23 mouse cellular contexts compared by ENCODE assay signal in genomic region chr10:83096257-83096656, GRCm38 (mm10).
DNase-seq lines count a peak whose midpoint lies in the region; ATAC-seq and TF ChIP-seq lines count a peak whose summit lies in the region.
"Had no signal": no experiment of that assay in that cellular context is flagged by ENCODE, and none has a peak within 500 bp of the region (broad histone marks: within the 10 kb centered on the region; RNA-seq: fewer than 3 reads in every experiment).

No protein-coding gene starts in this region.

- no peak overlapping the region for H3K9ac ChIP-seq in heart, embryonic 16.5 days (ENCODE audit: low read length)
- H3K9ac ChIP-seq: embryonic facial prominence, embryonic 12.5 days; embryonic facial prominence, embryonic 15.5 days; forebrain, postnatal 0 days; hindbrain, embryonic 12.5 days; hindbrain, embryonic 15.5 days had no signal

- ATAC-seq in heart, embryonic 16.5 days (replicated peaks; ENCODE audit: extremely low read depth, insufficient read depth, low FRiP score): no peak
- ATAC-seq: activated CD4-positive, CD25-positive, alpha-beta regulatory T cell, adult 4 months; forebrain, embryonic 14.5 days; forebrain, postnatal 0 days; intestine, postnatal 0 days had no signal

- no peaks in the 10 kb centered on the region; the same call in 1 of the 2 replicates for H3K27me3 ChIP-seq in heart, embryonic 16.5 days (ENCODE audit: control insufficient read depth, insufficient read depth, low read length)
- H3K27me3 ChIP-seq: embryonic facial prominence, embryonic 12.5 days; embryonic facial prominence, embryonic 15.5 days; hindbrain, embryonic 12.5 days; hindbrain, embryonic 15.5 days had no signal

- intact Hi-C loops in gastrocnemius, adult 2 months (cut with DNase I): no loop called here

- H3K36me3 ChIP-seq in heart, embryonic 16.5 days (ENCODE audit: control insufficient read depth, insufficient read depth): no peaks in the 10 kb centered on the region
- H3K36me3 ChIP-seq: embryonic facial prominence, embryonic 12.5 days; embryonic facial prominence, embryonic 15.5 days; hindbrain, embryonic 12.5 days; hindbrain, embryonic 15.5 days had no signal

- no peak overlapping the region for H3K4me2 ChIP-seq in heart, embryonic 16.5 days (ENCODE audit: low read depth, low read length)
- H3K4me2 ChIP-seq: embryonic facial prominence, embryonic 12.5 days; embryonic facial prominence, embryonic 15.5 days; heart, embryonic 11.5 days; hindbrain, embryonic 12.5 days; hindbrain, embryonic 15.5 days had no signal

- DNase-seq in gastrocnemius, adult 2 months: peak; percentile 41
- DNase-seq in gastrocnemius, adult 8-10 months (ENCODE audit: low spot score in 2 of 2): no peak
- DNase-seq in heart, adult 9 months (ENCODE audit: low spot score in 2 of 2): no peak
- peak; percentile 40 for DNase-seq in adipocyte (ENCODE audit: low spot score)
- no peak for DNase-seq in ovary, postnatal 10 days (ENCODE audit: low spot score)
- DNase-seq: adrenal gland, postnatal 10 days; adrenal gland, postnatal 36 days; cerebellum, adult 18-20 months; cerebellum, adult 9-10 months; cerebellum, postnatal 14 days; forebrain, postnatal 0 days; gastrocnemius, postnatal 10 days; gastrocnemius, postnatal 36 days; kidney, adult 2 months had no signal

- TF ChIP-seq CTCF in gastrocnemius, adult 2 months (IDR thresholded peaks at IDR 0.05): no peak

- H3K4me3 ChIP-seq in gastrocnemius, adult 2 months: no peak overlapping the region
- H3K4me3 ChIP-seq in heart, embryonic 16.5 days (ENCODE audit: low read length): no peak overlapping the region
- H3K4me3 ChIP-seq: embryonic facial prominence, embryonic 12.5 days; embryonic facial prominence, embryonic 15.5 days; hindbrain, embryonic 12.5 days; hindbrain, embryonic 15.5 days had no signal

- H3K9me3 ChIP-seq in heart, embryonic 16.5 days (replicated peaks; ENCODE audit: control insufficient read depth, low read length): no peaks in the 10 kb centered on the region
- H3K9me3 ChIP-seq: embryonic facial prominence, embryonic 12.5 days; embryonic facial prominence, embryonic 15.5 days; hindbrain, embryonic 12.5 days; hindbrain, embryonic 15.5 days had no signal

- WGBS in heart, embryonic 16.5 days: 78% methylated on average over 6 of the region's 6 CpGs

- H3K27ac ChIP-seq in gastrocnemius, adult 2 months: no peak overlapping the region
- 0 out of 2 replicates have a peak overlapping the region, but pooled peaks have one; percentile 14 for H3K27ac ChIP-seq in heart, embryonic 16.5 days (ENCODE audit: low read length)
- H3K27ac ChIP-seq: embryonic facial prominence, embryonic 15.5 days; hindbrain, embryonic 15.5 days had no signal

- peaks cover 25% of the 10 kb centered on the region for H3K4me1 ChIP-seq in heart, embryonic 16.5 days (ENCODE audit: control insufficient read depth, insufficient read depth, low read length)

Comparison
In these comparisons a context has a peak if more than half of its experiments do, and no peak if none do; other contexts are left out.
1. DNase-seq: peak in gastrocnemius, adult 2 months (single experiment) and adipocyte (single experiment); none in gastrocnemius, adult 8-10 months (0 of 2), heart, adult 9 months (0 of 2) and ovary, postnatal 10 days (single experiment).